In genomic region chr14:113469978-113470377, GRCm38 (mm10) we compare ENCODE assay signal across 22 mouse cellular contexts.
DNase-seq lines count a peak whose midpoint lies in the region; ATAC-seq and TF ChIP-seq lines count a peak whose summit lies in the region.
"Had no signal": no experiment of that assay in that cellular context is flagged by ENCODE, and none has a peak within 500 bp of the region (broad histone marks: within the 10 kb centered on the region; RNA-seq: fewer than 3 reads in every experiment).

No protein-coding gene starts in this region.

- H3K36me3 ChIP-seq in MEL (ENCODE audit: control insufficient read depth in 1 of 2, insufficient read depth in 2 of 2, low read length in 2 of 2) = peaks cover 0 to 2% of the 10 kb centered on the region in 2 experiments; a peak in 2 of 4 replicates
- H3K36me3 ChIP-seq: forebrain, embryonic 10.5 days; G1E; hindbrain, embryonic 12.5 days; hindbrain, embryonic 15.5 days had no signal

- H3K4me3 ChIP-seq in MEL (ENCODE audit: control insufficient read depth in 1 of 2, insufficient read depth in 1 of 2, low read depth in 2 of 2, low read length in 2 of 2) = peak overlapping the region in 1 of 2 experiments; percentile 94; a peak in 2 of 4 replicates
- H3K4me3 ChIP-seq: forebrain, embryonic 10.5 days; forebrain, embryonic 13.5 days; gastrocnemius, adult 2 months; hindbrain, embryonic 12.5 days; hindbrain, embryonic 15.5 days had no signal

- no peak for TF ChIP-seq EP300 in MEL (IDR thresholded peaks at IDR 0.05; ENCODE audit: low read depth in 1 of 2, low read length in 2 of 2)

- peaks cover 0 to 5% of the 10 kb centered on the region in 2 experiments; a peak in 1 of 4 replicates for H3K4me1 ChIP-seq in MEL (ENCODE audit: control insufficient read depth in 1 of 2, insufficient read depth in 2 of 2, low read length in 2 of 2)
- H3K4me1 ChIP-seq: forebrain, embryonic 10.5 days; forebrain, embryonic 13.5 days; hindbrain, embryonic 12.5 days; hindbrain, embryonic 15.5 days had no signal

- DNase-seq in cerebellum, adult 8-10 months = peak; percentile 3
- DNase-seq in cerebellum, adult 11 months = no peak
- DNase-seq in frontal cortex, postnatal 25 days (ENCODE audit: low spot score in 2 of 2) = no peak
- DNase-seq in MEL (ENCODE audit: low read depth, low spot score) = peak; percentile 12
- peak; percentile 19 for DNase-seq in brain, embryonic 14.5 days (ENCODE audit: low read depth)
- no peak for DNase-seq in layer of hippocampus, adult 8-10 months (ENCODE audit: low spot score in 2 of 2)
- DNase-seq: adrenal gland, adult 2 months; adrenal gland, postnatal 14 days; B cell, adult 2 months; cerebellum, postnatal 36 days; gastrocnemius, adult 2 months; gastrocnemius, postnatal 14 days; heart, adult 11 months; kidney, adult 2 months had no signal

- no peaks in the 10 kb centered on the region for H3K79me2 ChIP-seq in MEL (ENCODE audit: control insufficient read depth, insufficient read depth, low read length, poor library complexity)

- H3K9ac ChIP-seq in MEL (ENCODE audit: control insufficient read depth, low read depth, low read length, poor library complexity, severe bottlenecking) = no peak overlapping the region
- H3K9ac ChIP-seq: forebrain, embryonic 13.5 days; hindbrain, embryonic 12.5 days; hindbrain, embryonic 15.5 days had no signal

- TF ChIP-seq CTCF in MEL (IDR thresholded peaks at IDR 0.05 in 2 of 3, conservative IDR thresholded peaks at IDR 0.05 in 1 of 3; ENCODE audit: control insufficient read depth in 1 of 3, insufficient read depth in 1 of 3, low read depth in 2 of 3, low read length in 3 of 3, poor library complexity in 1 of 3, severe bottlenecking in 1 of 3) = no peak
- no peak for TF ChIP-seq CTCF in brain, embryonic 14.5 days (IDR thresholded peaks at IDR 0.05; ENCODE audit: borderline replicate concordance, extremely low read depth, insufficient read depth, insufficient read length)

- no peaks in the 10 kb centered on the region for H3K9me3 ChIP-seq in MEL (replicated peaks; ENCODE audit: insufficient read depth, low read length)
- H3K9me3 ChIP-seq: forebrain, embryonic 10.5 days; forebrain, embryonic 13.5 days; G1E; hindbrain, embryonic 12.5 days; hindbrain, embryonic 15.5 days had no signal

- no peak for TF ChIP-seq RAD21 in MEL (IDR thresholded peaks at IDR 0.05; ENCODE audit: low read depth, low read length)

- no peak overlapping the region for H3K27ac ChIP-seq in MEL (ENCODE audit: control insufficient read depth, low read depth, low read length)
- H3K27ac ChIP-seq: forebrain, embryonic 10.5 days; forebrain, embryonic 13.5 days; gastrocnemius, adult 2 months; hindbrain, embryonic 12.5 days; hindbrain, embryonic 15.5 days had no signal

- peak; percentile 93 for ATAC-seq in frontal cortex, adult (ENCODE audit: low TSS enrichment)
- ATAC-seq: intestine, postnatal 0 days had no signal

- no peaks in the 10 kb centered on the region for H3K27me3 ChIP-seq in MEL (ENCODE audit: control insufficient read depth in 1 of 2, insufficient read depth in 2 of 2, low read length in 2 of 2)
- H3K27me3 ChIP-seq: CH12.LX; forebrain, embryonic 13.5 days; hindbrain, embryonic 12.5 days; hindbrain, embryonic 15.5 days had no signal

- no peak for TF ChIP-seq POLR2A in MEL (IDR thresholded peaks at IDR 0.05; ENCODE audit: control insufficient read depth in 1 of 2, insufficient read depth in 1 of 2, low read depth in 1 of 2, low read length in 2 of 2, poor library complexity in 1 of 2)
- TF ChIP-seq POLR2A in brain, embryonic 14.5 days (IDR thresholded peaks at IDR 0.05; ENCODE audit: borderline replicate concordance, extremely low read depth, insufficient read depth, insufficient read length, poor library complexity, severe bottlenecking) = no peak

TF ChIP-seq in MEL, 35 proteins besides CTCF, POLR2A, EP300 and RAD21:
- TF ChIP-seq JUND (IDR thresholded peaks at IDR 0.05; ENCODE audit: low read depth, low read length) (no peak), ZMIZ1 (IDR thresholded peaks at IDR 0.05; ENCODE audit: low read depth, low read length) (no peak), SIN3A (IDR thresholded peaks at IDR 0.05; ENCODE audit: low read length) (no peak), ZKSCAN1 (IDR thresholded peaks at IDR 0.05; ENCODE audit: low read depth, low read length) (no peak), RCOR1 (IDR thresholded peaks at IDR 0.05; ENCODE audit: low read depth, low read length) (no peak), KAT2A (conservative IDR thresholded peaks at IDR 0.05; ENCODE audit: low read depth, low read length) (no peak), E2F4 (IDR thresholded peaks at IDR 0.05; ENCODE audit: borderline replicate concordance, low read depth, low read length) (no peak), CHD2 (IDR thresholded peaks at IDR 0.05; ENCODE audit: low read length) (no peak), BHLHE40 (IDR thresholded peaks at IDR 0.05; ENCODE audit: borderline replicate concordance, low read depth, low read length) (no peak), ZC3H11A (IDR thresholded peaks at IDR 0.05; ENCODE audit: low read depth, low read length) (no peak), ELF1 (IDR thresholded peaks at IDR 0.05; ENCODE audit: low read depth, low read length) (no peak), CHD1 (IDR thresholded peaks at IDR 0.05; ENCODE audit: low read depth, low read length) (no peak)

Comparison
In these comparisons a context has a peak if more than half of its experiments do, and no peak if none do; other contexts are left out.
1. DNase-seq: peak in cerebellum, adult 8-10 months (single experiment), MEL (single experiment) and brain, embryonic 14.5 days (single experiment); none in cerebellum, adult 11 months (single experiment), frontal cortex, postnatal 25 days (0 of 2) and layer of hippocampus, adult 8-10 months (0 of 2).